Mouse (Mus musculus): ENCODE data around the gene Sall4.

- TF ChIP-seq POLR2A (IDR thresholded peaks at IDR 0.05; ENCODE audit: low read depth, low read length), result no peak
- no peak for TF ChIP-seq CTCF (conservative IDR thresholded peaks at IDR 0.05; ENCODE audit: insufficient read depth, insufficient read length, low read depth, low read length)
Observed at GRCm38 (mm10) chr2:168718735-168719134, 49.0 kb downstream of the Sall4 start.
